Mouse (Mus musculus): Measurements from ENCODE around the gene Cyp2j13. TPM values are rescaled to one million over a fixed set of nuclear protein-coding genes. Genes with fewer than 3 reads are reported as not detected.

Cyp2j13 gene
- polyA plus RNA-seq (2015; fragmentation: Illumina TruSeq; extraction: RNeasy Lipid Tissue Mini Kit (QIAGEN cat#74804); ENCODE audit: low read depth, low replicate concordance) = not detected

GRCm38 (mm10) chr4:96077261-96078125 lies at the start of gene Cyp2j13:
Gene Cyp2j13, minus strand, starts transcription at chr4:96077546.

Other genes with a start within 250 kb of the Cyp2j13 start
- gene Hook1, start 110.3 kb downstream of the Cyp2j13 start, polyA plus RNA-seq (2015; fragmentation: Illumina TruSeq; extraction: RNeasy Lipid Tissue Mini Kit (QIAGEN cat#74804); ENCODE audit: low read depth, low replicate concordance) = 44.5 TPM
- gene Cyp2j12, start 63.6 kb upstream of the Cyp2j13 start, polyA plus RNA-seq (2015; fragmentation: Illumina TruSeq; extraction: RNeasy Lipid Tissue Mini Kit (QIAGEN cat#74804); ENCODE audit: low read depth, low replicate concordance) = 7.9 TPM
- not detected for gene Cyp2j7, start 159.1 kb upstream of the Cyp2j13 start, polyA plus RNA-seq (2015; fragmentation: Illumina TruSeq; extraction: RNeasy Lipid Tissue Mini Kit (QIAGEN cat#74804); ENCODE audit: low read depth, low replicate concordance)

Measured in brain, adult 10 weeks (tissue).